Mouse (Mus musculus) hematopoietic stem cell, adult 5-6 weeks (primary cell): Measurements from ENCODE around the gene Cldn14. TPM values are rescaled to one million over a fixed set of nuclear protein-coding genes. Genes with fewer than 3 reads are reported as not detected.
A peak's percentile ranks its signal among the peaks of the same experiment; 100 is the strongest.
"Not testable (repeated sequence)": the region's sequence is repeated elsewhere in the genome, so short reads cannot be mapped to it uniquely, and the experiment has no call there.

Experiments used
- ATAC-seq, 2 experiments: fragments of 125-278 bp in 1 of 2; replicated peaks in 1 of 2; 2 replicates each; pipeline ENCODE4 v1.8.0; 2016 to 2017; ENCODE audit warnings: inconsistent platforms in 2 of 2, mild to moderate bottlenecking in 2 of 2, moderate number of reproducible peaks in 2 of 2, low read depth in 1 of 2, moderate TSS enrichment in 1 of 2; ENCODE audit not compliant: low FRiP score in 2 of 2, poor library complexity in 2 of 2, severe bottlenecking in 2 of 2, insufficient read depth in 1 of 2, low TSS enrichment in 1 of 2
- total RNA-seq: library from RNA; stranded (forward); fragments of 172-1452, 232-1000 nt; gene quantifications from 2 replicates; pipeline ENCODE4 v1.2.3, GENCODE M21; 2017

The Cldn14 gene
- total RNA-seq, 1 experiment from 2014 or later = not detected

DNA sequence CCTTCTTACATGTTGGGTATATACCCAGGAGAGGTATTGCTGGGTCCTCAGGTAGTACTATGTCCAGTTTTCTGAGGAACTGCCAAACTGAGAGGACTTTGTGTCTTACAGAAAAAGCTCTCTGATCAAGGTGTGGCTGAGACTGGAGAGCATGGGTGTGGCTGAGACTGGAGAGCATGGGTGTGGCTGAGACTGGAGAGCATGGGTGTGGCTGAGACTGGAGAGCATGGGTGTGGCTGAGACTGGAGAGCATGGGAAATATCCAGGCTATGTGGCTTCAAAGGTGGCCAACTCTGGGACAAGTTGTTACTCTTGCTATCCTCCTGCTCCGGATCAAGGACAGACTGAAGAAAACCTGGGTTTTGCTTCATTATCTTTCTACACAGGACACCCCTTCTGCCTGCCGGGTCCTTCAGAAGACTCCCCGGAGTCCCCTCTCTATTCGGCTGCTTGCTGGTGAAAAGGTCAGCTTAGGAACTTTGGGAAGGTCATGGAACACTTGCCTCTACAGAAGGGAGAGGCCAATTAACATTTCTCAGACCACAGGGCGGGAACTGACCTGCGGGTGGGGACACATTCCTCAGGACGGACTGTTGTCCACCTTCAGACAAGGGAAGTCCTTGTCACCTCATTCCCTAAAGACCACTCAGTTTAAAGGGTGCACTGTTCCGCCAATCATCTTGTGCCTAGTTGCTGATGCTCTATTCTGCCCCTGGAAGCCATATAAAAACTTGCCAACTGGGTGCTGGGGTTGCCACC lies 4.9 kb upstream of the Cldn14 start:
- ATAC-seq = not testable (repeated sequence)

DNA sequence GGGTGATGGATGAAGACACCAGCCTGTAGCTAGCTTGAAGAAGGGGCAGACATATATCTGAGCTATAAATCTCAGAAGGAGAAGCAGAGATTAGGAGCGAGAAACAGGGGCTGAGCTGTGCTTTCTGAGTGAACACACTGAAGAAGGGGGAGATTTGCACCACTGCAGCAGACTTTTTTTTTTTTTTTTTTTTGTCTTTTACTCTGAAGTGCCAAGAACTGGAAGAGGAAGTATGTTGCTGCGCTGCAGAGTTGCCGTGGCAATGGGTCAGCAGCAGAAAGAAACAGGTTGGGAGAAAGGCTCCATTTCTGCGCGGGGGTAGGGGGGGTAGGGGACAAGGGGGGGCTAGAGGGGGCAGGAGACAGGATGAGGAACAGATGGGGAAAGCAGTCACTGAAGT lies 2.6 kb upstream of the Cldn14 start:
- peak; percentile 71 to 83 for ATAC-seq

DNA sequence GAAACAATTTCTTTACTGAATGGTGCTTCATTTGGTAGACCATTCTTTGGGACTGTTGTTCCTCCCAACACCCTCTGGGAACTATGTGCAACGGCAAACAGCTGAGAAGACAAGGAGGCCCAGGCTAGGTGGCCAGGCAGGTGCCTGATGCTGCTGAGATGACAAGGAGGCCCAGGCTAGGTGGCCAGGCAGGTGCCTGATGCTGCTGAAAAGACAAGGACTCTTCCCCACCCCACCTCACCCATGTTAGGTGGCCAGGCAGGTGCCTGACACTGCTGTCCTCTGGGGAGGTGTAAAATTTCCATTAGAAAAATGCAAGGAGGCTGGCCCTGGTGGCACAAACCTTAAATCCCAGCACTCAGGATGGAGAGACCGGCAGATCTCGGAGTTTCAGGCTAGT lies 2.0 kb upstream of the Cldn14 start:
- no peak for ATAC-seq

DNA sequence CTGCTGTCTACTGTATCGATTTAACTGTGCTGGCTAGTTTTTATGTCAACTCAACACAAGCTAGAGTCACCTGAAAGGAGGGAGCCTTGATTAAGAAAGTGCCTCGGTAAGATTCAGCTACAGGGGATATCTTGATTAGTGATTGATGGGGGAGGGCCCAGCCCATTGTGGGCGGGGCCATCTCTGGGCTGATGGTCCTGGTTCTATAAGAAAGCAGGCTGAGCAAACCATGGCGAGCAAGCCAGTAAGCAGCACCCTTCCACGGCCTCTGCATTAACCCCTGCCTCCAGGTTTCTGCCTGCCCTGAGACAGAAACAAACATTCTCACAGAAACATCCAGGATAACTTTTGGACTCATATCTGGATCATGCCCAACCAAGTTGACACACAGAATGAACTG lies 1.5 kb upstream of the Cldn14 start:
- no peak for ATAC-seq

DNA sequence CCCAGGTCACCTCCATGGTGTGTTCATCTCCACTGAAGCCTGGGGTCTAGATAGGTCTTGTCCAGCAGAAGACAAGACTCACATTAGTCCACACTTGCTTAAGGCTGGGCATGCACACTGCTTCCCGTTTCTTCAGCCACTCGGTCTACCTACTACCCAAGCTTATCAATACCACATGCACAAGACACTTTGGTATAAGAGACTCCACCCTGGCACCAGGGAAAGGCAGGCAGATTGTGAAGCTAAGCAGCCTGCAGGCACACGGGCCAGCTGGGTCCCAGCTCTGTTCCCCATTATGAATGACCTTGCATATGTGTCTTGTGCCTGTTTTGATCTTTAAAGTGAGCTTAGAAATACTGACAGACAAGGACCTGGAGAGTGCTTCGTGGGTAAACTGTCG lies 719 bp upstream of the Cldn14 start:
- ATAC-seq = no peak

DNA sequence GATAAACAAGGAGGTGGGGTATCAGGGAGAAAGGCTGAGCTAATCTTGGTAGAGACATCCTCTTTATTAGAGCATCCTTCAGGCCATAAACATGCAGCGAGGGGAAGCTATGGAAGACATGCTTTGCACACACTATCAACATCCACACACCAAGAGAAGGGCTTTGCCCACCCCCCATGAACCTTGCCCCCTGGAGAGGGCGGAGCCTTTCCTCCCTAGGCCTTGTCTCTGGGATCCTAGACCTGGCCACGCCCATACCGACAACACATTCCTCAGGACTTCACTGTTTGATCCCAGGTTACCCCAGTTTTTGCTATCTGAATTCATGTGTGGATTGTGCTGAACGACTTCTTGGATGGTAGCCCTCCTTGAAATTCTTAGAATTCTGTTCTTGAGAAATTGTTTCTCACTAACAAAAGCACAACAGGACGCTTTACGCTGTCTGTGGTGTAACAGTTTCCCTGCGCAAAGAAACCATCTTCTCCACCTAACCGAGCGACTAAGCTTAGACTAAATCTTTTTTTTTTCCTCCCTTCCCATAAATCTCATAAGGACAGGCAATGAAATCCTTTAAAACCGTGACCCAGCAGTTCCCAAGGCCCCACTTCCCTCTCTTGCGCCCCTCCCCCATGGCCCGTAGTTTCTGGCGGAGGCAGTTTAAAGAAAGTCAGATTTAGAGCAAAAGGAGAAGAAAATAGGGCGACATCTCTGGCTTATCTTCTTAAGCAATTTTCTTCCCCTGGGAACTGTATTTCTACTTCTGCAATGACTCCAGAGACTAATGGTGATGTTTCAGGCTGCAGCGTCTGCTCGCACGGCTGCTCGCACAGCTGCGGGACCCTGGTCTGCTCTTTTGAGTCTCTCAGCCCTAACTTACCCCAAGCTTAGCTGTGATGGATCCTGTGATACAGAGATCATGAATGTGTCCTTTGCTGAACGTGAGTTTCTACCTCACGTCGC lies 1.7 kb downstream of the Cldn14 start:
- ATAC-seq = no peak

DNA sequence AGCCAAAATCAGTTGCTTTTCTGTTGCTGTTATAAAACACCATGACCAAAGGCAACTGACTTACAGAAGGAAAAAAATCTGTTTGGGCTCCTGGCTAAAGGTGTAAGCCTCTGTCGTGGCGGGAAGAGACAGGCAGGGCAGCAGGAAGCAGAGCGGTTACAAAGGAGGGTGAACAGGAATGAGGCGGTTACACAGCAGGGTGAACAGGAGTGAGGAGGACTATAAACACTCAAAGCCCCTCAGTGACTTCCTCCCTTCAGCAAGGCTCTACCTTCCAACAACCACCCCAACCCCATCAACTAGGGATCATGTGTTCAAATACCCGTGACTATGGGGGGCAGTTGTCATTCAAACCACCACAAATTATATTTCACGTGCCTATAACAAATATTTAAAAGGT lies 5.2 kb downstream of the Cldn14 start:
- ATAC-seq = no peak

DNA sequence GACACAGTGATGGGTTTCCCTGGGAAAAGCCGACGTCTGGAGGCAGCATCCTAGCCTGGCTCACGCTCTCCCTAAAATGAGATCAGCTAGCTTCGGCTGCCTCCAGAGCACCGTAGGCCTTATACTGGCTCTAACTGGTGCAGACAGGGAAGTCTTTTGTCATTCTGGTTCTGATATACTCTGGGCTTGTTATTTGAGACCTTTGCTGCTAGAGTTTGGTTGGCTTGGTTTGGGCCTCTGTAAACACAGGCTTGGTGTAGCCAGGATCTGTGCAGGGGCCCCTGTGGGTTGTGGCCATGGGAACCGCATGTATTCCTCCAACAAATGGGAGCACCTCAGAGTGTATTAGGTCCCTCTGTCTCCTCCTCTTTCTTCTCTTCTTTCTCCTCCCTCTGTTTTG lies 7.3 kb downstream of the Cldn14 start:
- no peak for ATAC-seq

DNA sequence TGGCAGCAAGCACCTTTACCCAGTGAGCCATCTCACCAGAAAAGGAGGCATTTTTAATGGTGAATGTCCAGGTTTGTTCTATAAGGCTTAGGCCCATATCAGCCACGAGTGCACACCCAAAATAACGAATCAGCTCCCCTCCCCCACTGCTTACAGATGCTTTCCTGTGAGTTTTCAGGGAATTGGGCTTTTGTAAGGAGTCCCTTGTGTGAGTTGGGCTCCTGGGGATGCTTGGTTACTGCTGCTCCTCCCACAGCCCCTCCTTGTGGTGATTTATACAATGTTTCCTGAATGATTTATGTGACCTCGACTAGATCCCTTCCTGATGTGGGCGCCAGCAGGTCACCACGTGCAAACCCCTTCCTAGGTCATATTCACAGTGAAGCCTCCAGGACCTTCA lies 9.7 kb downstream of the Cldn14 start:
- peak; percentile 27 to 36; a peak in 1 of 4 replicates for ATAC-seq

DNA sequence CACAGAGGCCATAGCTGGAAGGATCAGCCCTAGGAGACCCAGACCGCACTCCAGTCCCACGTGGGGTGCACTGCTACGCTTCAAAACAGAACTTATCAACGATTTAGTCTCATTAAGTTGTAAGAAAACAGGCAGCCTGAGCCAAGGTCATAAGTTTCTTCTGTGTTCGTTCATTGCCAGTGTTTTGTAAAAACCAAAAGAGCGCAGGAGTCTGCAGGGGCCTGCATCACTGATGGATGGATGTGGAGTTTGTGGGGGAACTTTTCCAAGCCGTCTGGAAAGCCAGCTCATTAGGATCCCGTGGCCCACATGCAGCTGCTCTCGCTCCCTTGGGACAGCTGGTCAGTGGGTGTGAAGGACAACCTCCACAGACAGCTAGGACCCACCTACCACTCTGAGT lies 25.1 kb downstream of the Cldn14 start:
- no peak for ATAC-seq

DNA sequence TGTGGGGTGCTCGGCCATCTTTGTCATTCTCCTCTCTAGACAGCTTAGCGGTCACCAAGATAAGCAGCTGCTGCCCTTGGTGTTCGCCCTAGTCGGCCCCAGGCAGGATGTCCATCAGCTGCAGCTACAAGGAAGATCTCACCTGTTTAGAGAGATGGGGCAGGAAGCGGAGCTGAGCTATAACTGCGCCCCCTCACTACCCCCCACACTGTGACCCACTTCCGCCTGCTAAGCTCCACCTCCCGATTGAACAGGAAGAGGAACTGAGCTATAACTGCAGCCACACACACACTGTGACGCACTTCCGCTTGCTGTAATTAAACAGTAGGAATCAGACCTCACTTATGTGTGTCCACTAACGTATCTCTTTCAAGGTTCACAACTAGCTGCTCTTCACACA lies 26.3 kb downstream of the Cldn14 start:
- no peak for ATAC-seq

DNA sequence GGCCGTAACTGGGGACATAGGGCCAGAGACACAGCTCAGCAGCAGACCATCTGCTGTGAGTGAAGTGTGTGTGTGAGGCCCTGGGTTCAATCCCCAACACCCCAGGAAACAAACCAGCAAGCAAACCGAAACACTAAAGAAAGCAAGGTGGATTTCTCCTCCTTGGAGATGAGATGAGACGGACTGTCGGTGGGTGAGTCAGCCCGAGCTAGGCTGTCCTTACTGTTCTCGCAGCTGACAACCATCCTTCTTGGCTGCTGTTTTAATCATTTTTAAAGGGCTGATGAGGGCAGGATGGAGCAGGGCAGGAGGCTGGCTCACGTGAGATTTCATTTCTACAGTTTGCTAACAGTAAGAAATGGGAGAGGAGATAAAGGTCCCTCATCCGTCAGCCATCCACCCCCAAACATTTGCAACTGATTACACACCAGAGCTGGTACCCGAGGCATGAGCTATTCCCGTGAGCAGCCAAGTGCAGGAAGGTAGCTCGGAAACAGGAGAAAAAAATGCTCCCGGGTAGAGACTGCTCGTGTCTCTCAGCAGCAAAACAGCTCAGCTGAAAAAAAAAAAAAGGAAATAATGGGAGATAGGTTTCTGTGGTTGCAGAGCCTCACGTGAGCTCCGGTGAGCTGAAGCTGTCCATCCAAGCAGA lies 27.3 kb downstream of the Cldn14 start:
- ATAC-seq = no peak

DNA sequence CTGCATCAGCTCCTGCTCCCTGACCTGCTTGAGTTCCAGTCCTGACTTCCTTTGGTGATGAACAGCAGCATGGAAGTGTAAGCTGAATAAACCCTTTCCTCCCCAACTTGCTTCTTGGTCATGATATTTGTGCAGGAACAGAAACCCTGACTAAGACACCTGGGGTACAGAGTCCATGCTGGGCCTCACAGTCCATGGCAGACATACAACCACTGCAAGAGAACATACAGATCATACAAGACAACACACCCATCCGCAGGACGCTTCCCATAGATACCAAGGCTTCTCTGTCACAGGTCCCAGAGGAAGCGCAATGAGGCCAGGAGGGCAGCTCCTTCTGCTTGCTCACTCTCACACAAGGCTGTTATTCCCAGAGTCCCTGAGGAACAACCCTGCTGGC lies 28.3 kb downstream of the Cldn14 start:
- not testable (repeated sequence) for ATAC-seq

DNA sequence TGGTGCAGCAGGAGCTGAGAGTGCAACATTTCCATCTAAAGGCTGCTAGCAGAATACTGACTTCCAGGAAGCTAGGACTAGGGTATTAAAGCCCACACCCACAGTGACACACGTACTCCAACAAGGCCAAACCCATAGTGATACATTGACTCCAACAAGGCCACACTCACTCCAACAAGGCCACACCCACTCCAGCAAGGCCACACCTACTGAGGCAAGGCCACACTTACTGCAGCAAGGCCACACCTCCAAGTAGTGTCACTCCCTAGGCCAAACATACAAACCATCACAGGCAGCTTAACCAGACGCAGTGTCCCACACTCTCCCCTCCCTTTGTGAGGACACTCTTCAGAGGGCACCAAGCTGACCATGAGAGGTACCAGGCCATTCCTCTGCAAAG lies 29.3 kb downstream of the Cldn14 start:
- ATAC-seq = no peak

DNA sequence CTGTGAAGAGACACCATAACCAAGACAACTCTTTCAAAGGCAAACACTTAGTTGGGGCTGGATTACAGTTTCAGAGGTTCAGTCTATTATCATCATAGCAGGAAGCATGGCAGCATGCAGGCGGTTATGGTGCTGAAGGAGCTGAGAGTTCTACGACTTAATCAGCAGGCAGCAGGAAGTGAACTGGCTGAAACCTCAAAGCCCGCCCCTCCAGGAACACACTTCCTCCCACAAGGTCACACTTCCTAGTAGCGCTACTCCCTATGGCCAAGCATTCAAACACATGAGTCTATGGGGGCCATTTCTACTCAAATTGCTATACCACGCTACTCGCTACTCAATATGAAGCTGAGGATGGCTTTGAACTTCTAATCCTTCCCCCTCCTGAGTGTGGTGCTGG lies 31.1 kb downstream of the Cldn14 start:
- ATAC-seq = 0 out of 4 replicates have a peak, but pooled peaks of 1 of the 2 experiments have one; percentile 33

DNA sequence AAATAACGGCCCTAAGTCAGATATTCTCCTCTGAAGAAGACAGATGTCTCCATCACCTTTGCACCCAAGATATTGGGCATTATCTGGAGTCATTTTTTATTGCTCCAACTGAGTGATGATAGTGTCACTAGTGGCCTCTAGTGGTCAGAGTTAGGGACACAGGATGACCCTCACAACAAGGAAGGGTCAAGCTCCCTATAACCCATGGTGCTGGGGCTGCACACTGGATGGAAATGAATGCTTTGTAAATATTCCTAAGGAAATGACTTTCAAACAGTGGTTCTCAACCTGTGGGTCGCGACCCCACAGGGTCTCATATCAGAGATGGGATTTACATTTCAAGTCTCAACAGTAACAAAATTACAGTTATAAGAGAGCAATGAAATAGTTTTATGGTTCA lies 31.7 kb downstream of the Cldn14 start:
- no peak for ATAC-seq

DNA sequence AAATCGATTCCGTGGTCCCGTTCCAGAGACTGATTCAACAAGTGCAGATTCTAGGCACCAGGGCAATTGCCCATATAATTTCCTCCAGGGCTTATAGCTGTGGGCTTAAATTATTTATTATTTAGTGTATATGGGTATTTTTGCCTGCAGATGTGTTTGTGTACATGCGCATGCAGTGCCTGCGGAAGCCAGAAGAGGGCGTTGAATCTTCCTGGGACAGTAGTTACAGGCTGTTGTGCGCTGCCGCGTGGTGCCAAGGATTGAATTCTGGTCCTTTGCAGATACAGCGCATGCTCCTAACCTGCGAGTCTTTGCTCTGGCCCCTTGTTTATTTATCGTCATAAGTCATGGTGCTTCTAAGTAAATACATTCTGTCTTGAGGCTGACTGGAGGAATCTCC lies 33.2 kb downstream of the Cldn14 start:
- no peak for ATAC-seq

DNA sequence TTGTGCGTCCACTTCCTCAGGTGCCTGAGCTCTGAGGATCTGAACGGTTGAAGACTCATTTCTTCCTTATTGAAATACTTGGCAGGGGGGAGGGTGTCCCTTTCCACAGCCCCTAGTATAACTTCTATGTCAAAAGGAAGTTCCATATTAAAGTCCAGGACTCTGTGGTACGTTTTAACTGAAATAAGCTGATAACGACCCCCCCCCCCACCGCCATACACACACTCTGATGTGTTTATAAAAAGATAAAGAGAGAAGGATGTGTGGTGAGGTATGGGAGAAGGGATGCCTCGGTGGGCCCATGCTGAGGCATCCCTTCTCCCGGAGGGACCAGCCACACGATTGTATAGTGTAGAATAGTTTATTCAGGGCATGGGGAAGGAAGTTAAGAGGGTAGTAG lies 34.4 kb downstream of the Cldn14 start:
- ATAC-seq = no peak
